Mouse (Mus musculus): Measurements from ENCODE around the gene Pgpep1l. TPM values are rescaled to one million over a fixed set of nuclear protein-coding genes. Genes with fewer than 3 reads are reported as not detected.

Gene Pgpep1l
- polyA plus RNA-seq, 1 experiment from 2014 or later = not detected

GRCm38 (mm10) chr7:68257767-68258166 lies 6.3 kb downstream of the Pgpep1l start:
- WGBS = 71% methylated on average over 2 of the region's 2 CpGs

GRCm38 (mm10) chr7:68250902-68251301 lies 13.1 kb downstream of the Pgpep1l start:
- DNase-seq (ENCODE audit: low spot score) = no peak
- H3K9me3 ChIP-seq (replicated peaks; ENCODE audit: control insufficient read depth, low read length) = no peaks in the 10 kb centered on the region
- 84% methylated on average over 3 of the region's 3 CpGs for WGBS

More at GRCm38 (mm10) chr7:68257767-68258166, 6.3 kb downstream of the Pgpep1l start:
- Histone ChIP-seq H3K9ac (replicated peaks; ENCODE audit: low read length) (no peak overlapping the region), H3K9me3 (replicated peaks; ENCODE audit: control insufficient read depth, low read length) (no peaks in the 10 kb centered on the region), H3K4me2 (ENCODE audit: low read depth, low read length) (no peak overlapping the region), H3K36me3 (replicated peaks; ENCODE audit: control insufficient read depth, insufficient read depth, low read depth, low read length) (no peaks in the 10 kb centered on the region), H3K27ac (replicated peaks; ENCODE audit: low read depth, low read length) (no peak overlapping the region), H3K4me1 (ENCODE audit: control insufficient read depth, insufficient read depth, low read length) (no peaks in the 10 kb centered on the region), H3K27me3 (ENCODE audit: control insufficient read depth, insufficient read depth, low read length) (no peaks in the 10 kb centered on the region), H3K4me3 (ENCODE audit: low read depth, low read length) (no peak overlapping the region)
- ATAC-seq (replicated peaks; ENCODE audit: insufficient number of reproducible peaks, low FRiP score, low TSS enrichment, low read depth) (no peak), DNase-seq (ENCODE audit: low spot score) (no peak)

GRCm38 (mm10) chr7:68250411-68250810 lies 13.6 kb downstream of the Pgpep1l start:
- no peak overlapping the region for H3K4me3 ChIP-seq (ENCODE audit: low read depth, low read length)
- no peak overlapping the region for H3K9ac ChIP-seq (replicated peaks; ENCODE audit: low read length)
- ATAC-seq (replicated peaks; ENCODE audit: insufficient number of reproducible peaks, low FRiP score, low TSS enrichment, low read depth) = no peak
- 84% methylated on average over 1 of the region's 1 CpGs for WGBS
- H3K4me2 ChIP-seq (ENCODE audit: low read depth, low read length) = no peak overlapping the region
- no peaks in the 10 kb centered on the region for H3K27me3 ChIP-seq (ENCODE audit: control insufficient read depth, insufficient read depth, low read length)
- DNase-seq (ENCODE audit: low spot score) = no peak
- H3K36me3 ChIP-seq (replicated peaks; ENCODE audit: control insufficient read depth, insufficient read depth, low read depth, low read length) = no peaks in the 10 kb centered on the region
- H3K9me3 ChIP-seq (replicated peaks; ENCODE audit: control insufficient read depth, low read length) = no peaks in the 10 kb centered on the region
- no peaks in the 10 kb centered on the region for H3K4me1 ChIP-seq (ENCODE audit: control insufficient read depth, insufficient read depth, low read length)
- H3K27ac ChIP-seq (replicated peaks; ENCODE audit: low read depth, low read length) = no peak overlapping the region

More at GRCm38 (mm10) chr7:68250902-68251301, 13.1 kb downstream of the Pgpep1l start:
- Histone ChIP-seq H3K4me1 (ENCODE audit: control insufficient read depth, insufficient read depth, low read length) (no peaks in the 10 kb centered on the region), H3K4me2 (ENCODE audit: low read depth, low read length) (no peak overlapping the region), H3K9ac (replicated peaks; ENCODE audit: low read length) (no peak overlapping the region), H3K36me3 (replicated peaks; ENCODE audit: control insufficient read depth, insufficient read depth, low read depth, low read length) (no peaks in the 10 kb centered on the region), H3K27ac (replicated peaks; ENCODE audit: low read depth, low read length) (no peak overlapping the region), H3K27me3 (ENCODE audit: control insufficient read depth, insufficient read depth, low read length) (no peaks in the 10 kb centered on the region), H3K4me3 (ENCODE audit: low read depth, low read length) (no peak overlapping the region)
- no peak for ATAC-seq (replicated peaks; ENCODE audit: insufficient number of reproducible peaks, low FRiP score, low TSS enrichment, low read depth)

GRCm38 (mm10) chr7:68246249-68246648 lies 17.8 kb downstream of the Pgpep1l start:
- H3K4me2 ChIP-seq (ENCODE audit: low read depth, low read length) = no peak overlapping the region
- H3K4me1 ChIP-seq (ENCODE audit: control insufficient read depth, insufficient read depth, low read length) = no peaks in the 10 kb centered on the region
- no peaks in the 10 kb centered on the region for H3K9me3 ChIP-seq (replicated peaks; ENCODE audit: control insufficient read depth, low read length)
- H3K27me3 ChIP-seq (ENCODE audit: control insufficient read depth, insufficient read depth, low read length) = no peaks in the 10 kb centered on the region
- H3K27ac ChIP-seq (replicated peaks; ENCODE audit: low read depth, low read length) = no peak overlapping the region
- DNase-seq (ENCODE audit: low spot score) (no peak), ATAC-seq (replicated peaks; ENCODE audit: insufficient number of reproducible peaks, low FRiP score, low TSS enrichment, low read depth) (no peak)
- no peak overlapping the region for H3K9ac ChIP-seq (replicated peaks; ENCODE audit: low read length)
- no peaks in the 10 kb centered on the region for H3K36me3 ChIP-seq (replicated peaks; ENCODE audit: control insufficient read depth, insufficient read depth, low read depth, low read length)
- 61% methylated on average over 8 of the region's 8 CpGs for WGBS
- H3K4me3 ChIP-seq (ENCODE audit: low read depth, low read length) = no peak overlapping the region

- H3K9me3 ChIP-seq (replicated peaks; ENCODE audit: control insufficient read depth, low read length) = no peaks in the 10 kb centered on the region
- no peak overlapping the region for H3K9ac ChIP-seq (replicated peaks; ENCODE audit: low read length)
- no peaks in the 10 kb centered on the region for H3K27me3 ChIP-seq (ENCODE audit: control insufficient read depth, insufficient read depth, low read length)
- H3K27ac ChIP-seq (replicated peaks; ENCODE audit: low read depth, low read length) = no peak overlapping the region
- H3K4me3 ChIP-seq (ENCODE audit: low read depth, low read length) = no peak overlapping the region
- ATAC-seq (replicated peaks; ENCODE audit: insufficient number of reproducible peaks, low FRiP score, low TSS enrichment, low read depth) (no peak), DNase-seq (ENCODE audit: low spot score) (no peak)
- no peak overlapping the region for H3K4me2 ChIP-seq (ENCODE audit: low read depth, low read length)
- WGBS = 42% methylated on average over 4 of the region's 4 CpGs
- no peaks in the 10 kb centered on the region for H3K4me1 ChIP-seq (ENCODE audit: control insufficient read depth, insufficient read depth, low read length)
- H3K36me3 ChIP-seq (replicated peaks; ENCODE audit: control insufficient read depth, insufficient read depth, low read depth, low read length) = no peaks in the 10 kb centered on the region
These were observed 18.4 kb downstream of the Pgpep1l start for GRCm38 (mm10) chr7:68245681-68246080.

GRCm38 (mm10) chr7:68241205-68241604 lies 22.8 kb downstream of the Pgpep1l start:
- 83% methylated on average over 9 of the region's 9 CpGs for WGBS
- Histone ChIP-seq H3K9ac (replicated peaks; ENCODE audit: low read length) (no peak overlapping the region), H3K36me3 (replicated peaks; ENCODE audit: control insufficient read depth, insufficient read depth, low read depth, low read length) (no peaks in the 10 kb centered on the region), H3K27ac (replicated peaks; ENCODE audit: low read depth, low read length) (no peak overlapping the region), H3K9me3 (replicated peaks; ENCODE audit: control insufficient read depth, low read length) (no peaks in the 10 kb centered on the region), H3K4me1 (ENCODE audit: control insufficient read depth, insufficient read depth, low read length) (no peaks in the 10 kb centered on the region), H3K4me3 (ENCODE audit: low read depth, low read length) (no peak overlapping the region), H3K4me2 (ENCODE audit: low read depth, low read length) (no peak overlapping the region), H3K27me3 (ENCODE audit: control insufficient read depth, insufficient read depth, low read length) (no peaks in the 10 kb centered on the region)
- ATAC-seq (replicated peaks; ENCODE audit: insufficient number of reproducible peaks, low FRiP score, low TSS enrichment, low read depth) (no peak), DNase-seq (ENCODE audit: low spot score) (no peak)

GRCm38 (mm10) chr7:68239220-68239827 lies 24.7 kb downstream of the Pgpep1l start:
- H3K4me3 ChIP-seq (ENCODE audit: low read depth, low read length) = no peak overlapping the region
- no peak overlapping the region for H3K4me2 ChIP-seq (ENCODE audit: low read depth, low read length)
- no peak; the same call in 1 of the 2 replicates for ATAC-seq (replicated peaks; ENCODE audit: insufficient number of reproducible peaks, low FRiP score, low TSS enrichment, low read depth)
- H3K9me3 ChIP-seq (replicated peaks; ENCODE audit: control insufficient read depth, low read length) = no peaks in the 10 kb centered on the region
- no peak overlapping the region for H3K9ac ChIP-seq (replicated peaks; ENCODE audit: low read length)
- WGBS = 56% methylated on average over 11 of the region's 11 CpGs
- H3K36me3 ChIP-seq (replicated peaks; ENCODE audit: control insufficient read depth, insufficient read depth, low read depth, low read length) = no peaks in the 10 kb centered on the region
- H3K27me3 ChIP-seq (ENCODE audit: control insufficient read depth, insufficient read depth, low read length) = no peaks in the 10 kb centered on the region
- no peak for DNase-seq (ENCODE audit: low spot score)
- H3K4me1 ChIP-seq (ENCODE audit: control insufficient read depth, insufficient read depth, low read length) = no peaks in the 10 kb centered on the region
- H3K27ac ChIP-seq (replicated peaks; ENCODE audit: low read depth, low read length) = no peak overlapping the region

- WGBS = 88% methylated on average over 8 of the region's 8 CpGs
- no peak for ATAC-seq (replicated peaks; ENCODE audit: insufficient number of reproducible peaks, low FRiP score, low TSS enrichment, low read depth)
- Histone ChIP-seq H3K4me1 (ENCODE audit: control insufficient read depth, insufficient read depth, low read length) (no peaks in the 10 kb centered on the region; the same call in 1 of the 2 replicates), H3K9me3 (replicated peaks; ENCODE audit: control insufficient read depth, low read length) (no peaks in the 10 kb centered on the region), H3K4me2 (ENCODE audit: low read depth, low read length) (no peak overlapping the region), H3K27ac (replicated peaks; ENCODE audit: low read depth, low read length) (no peak overlapping the region), H3K9ac (replicated peaks; ENCODE audit: low read length) (no peak overlapping the region), H3K36me3 (replicated peaks; ENCODE audit: control insufficient read depth, insufficient read depth, low read depth, low read length) (no peaks in the 10 kb centered on the region), H3K27me3 (ENCODE audit: control insufficient read depth, insufficient read depth, low read length) (no peaks in the 10 kb centered on the region), H3K4me3 (ENCODE audit: low read depth, low read length) (no peak overlapping the region)
- DNase-seq (ENCODE audit: low spot score) = no peak
These were observed 27.2 kb downstream of the Pgpep1l start for GRCm38 (mm10) chr7:68236817-68237216.
